Mouse (Mus musculus) neutrophil, adult 5-6 weeks (primary cell): Measurements from ENCODE around the gene Ndufb5. TPM values are rescaled to one million over a fixed set of nuclear protein-coding genes. Genes with fewer than 3 reads are reported as not detected.
"Not testable (repeated sequence)": the region's sequence is repeated elsewhere in the genome, so short reads cannot be mapped to it uniquely, and the experiment has no call there.

Source experiments
- ATAC-seq: fragments of 151-379, 151-347 bp; 2 replicates; pipeline ENCODE4 v1.8.0; 2017; ENCODE audit warnings: mild to moderate bottlenecking, moderate TSS enrichment; ENCODE audit not compliant: insufficient number of reproducible peaks, poor library complexity, low FRiP score, severe bottlenecking; ENCODE audit errors: extremely low read depth
- total RNA-seq: library from RNA; stranded (forward); fragments of 200-1000 nt; gene quantifications from 2 replicates; pipeline ENCODE4 v1.2.3, GENCODE M21; 2017

Ndufb5 gene
- total RNA-seq: 53.3 and 76.5 TPM in 2 replicates

- peak; percentile 97 for ATAC-seq
Measured at GRCm38 (mm10) chr3:32736244-32737171, at the start of gene Ndufb5. TSS of gene Ndufb5 (plus strand) at chr3:32736990.

DNA sequence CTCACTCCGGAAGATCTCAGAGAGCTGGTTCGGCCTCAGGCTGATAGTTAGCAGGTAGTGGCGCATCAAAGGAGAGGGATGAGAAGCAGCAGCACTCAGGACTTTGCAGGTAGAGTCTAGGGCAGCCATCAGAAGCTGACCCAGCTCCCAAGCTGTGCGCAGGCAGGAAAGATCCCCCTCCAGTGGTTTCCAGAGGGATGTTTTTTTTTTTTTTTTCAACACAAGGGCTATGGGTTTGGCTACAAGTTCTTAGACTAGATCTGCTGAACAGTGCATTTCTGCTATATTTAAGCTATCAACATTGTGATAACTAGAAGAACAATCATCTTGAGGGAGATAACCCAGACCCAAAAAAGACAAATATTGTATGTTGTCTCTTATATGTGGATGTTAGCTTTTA lies 49.6 kb upstream of the Ndufb5 start:
- no peak for ATAC-seq

DNA sequence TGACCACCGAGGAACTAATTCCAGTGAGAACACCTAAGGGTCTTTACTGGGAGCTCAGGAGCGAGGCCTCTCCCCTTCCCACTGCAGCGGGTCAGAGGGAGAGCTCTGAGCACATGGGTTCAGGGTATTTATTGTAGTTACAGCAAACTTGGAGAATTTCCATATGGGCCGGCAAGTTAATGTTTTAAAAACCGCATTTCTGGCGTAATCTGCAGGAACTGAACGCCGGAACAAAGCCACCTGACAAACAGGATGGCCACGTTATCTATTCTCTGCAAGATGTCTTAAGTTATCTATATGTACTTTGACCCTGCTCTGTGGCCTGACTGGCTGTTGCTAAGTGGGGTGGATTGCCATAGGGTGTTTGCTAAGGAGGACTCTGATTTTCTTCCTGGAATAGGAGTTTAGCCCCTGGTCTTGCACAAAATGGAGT lies 47.2 kb upstream of the Ndufb5 start:
- no peak for ATAC-seq

DNA sequence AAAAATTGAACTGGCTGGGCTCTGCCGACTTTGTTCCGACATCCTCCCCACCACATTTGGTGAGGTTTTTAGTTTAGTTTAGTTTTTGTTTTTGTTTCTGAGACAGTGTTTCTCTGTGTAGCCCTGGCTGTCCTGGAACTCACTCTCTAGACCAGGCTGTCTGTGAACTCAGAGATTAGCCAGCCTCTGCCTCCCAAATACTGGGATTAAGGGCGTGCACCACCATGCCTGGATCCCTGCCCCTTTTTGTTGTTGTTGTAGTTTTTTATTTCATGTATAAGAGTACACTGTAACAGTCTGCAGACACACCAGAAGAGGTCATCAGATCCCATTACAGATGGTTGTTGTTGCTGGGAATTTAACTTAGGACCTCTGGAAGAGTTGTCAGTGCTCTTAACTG lies 46.8 kb upstream of the Ndufb5 start:
- no peak for ATAC-seq

GRCm38 (mm10) chr3:32690901-32691300 lies 45.9 kb upstream of the Ndufb5 start:
- no peak for ATAC-seq

DNA sequence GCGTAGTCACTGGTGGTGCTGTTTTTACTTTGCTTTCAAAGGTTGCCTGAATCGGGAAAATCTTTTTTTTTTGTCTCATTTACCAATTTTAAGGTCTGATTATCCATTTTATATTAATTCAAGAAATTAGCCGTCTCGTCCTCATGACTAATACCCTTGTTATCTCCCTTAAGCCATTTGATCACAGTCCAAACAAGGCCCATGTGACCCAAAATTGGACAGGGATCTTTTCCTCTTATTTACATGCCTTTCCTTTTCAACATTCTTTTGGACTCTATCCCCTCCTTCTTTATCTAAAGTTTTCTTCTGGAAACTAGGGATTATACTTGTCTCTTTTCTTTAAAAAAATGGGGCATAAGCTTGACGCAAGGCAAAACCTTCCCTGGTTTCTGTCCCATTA lies 44.9 kb upstream of the Ndufb5 start:
- no peak for ATAC-seq

DNA sequence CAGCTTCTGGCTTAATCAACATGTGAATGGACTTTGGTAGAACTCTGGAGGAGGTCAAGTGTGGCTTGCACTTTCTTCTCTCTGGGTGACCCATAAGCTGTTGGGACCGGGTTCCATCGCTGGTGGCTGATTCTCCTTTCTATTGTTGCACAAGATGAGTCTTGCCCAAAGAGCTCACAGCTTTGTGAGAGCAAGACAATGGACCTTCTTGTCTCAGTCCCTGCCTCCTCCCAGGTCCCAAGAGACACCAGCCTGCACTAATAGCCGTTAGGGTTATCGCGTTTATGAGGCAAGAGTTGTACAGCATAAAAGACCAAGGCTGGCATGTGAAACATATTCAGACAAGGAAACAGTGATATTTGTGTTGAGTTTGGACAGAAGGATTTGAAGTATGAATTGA lies 42.6 kb upstream of the Ndufb5 start:
- ATAC-seq: no peak

GRCm38 (mm10) chr3:32694737-32695582 lies 41.8 kb upstream of the Ndufb5 start:
- ATAC-seq: no peak

- ATAC-seq: no peak
Measured at GRCm38 (mm10) chr3:32695583-32695980, 41.2 kb upstream of the Ndufb5 start.

- peak; percentile 63; the same call in 1 of the 2 replicates for ATAC-seq
Measured at GRCm38 (mm10) chr3:32698228-32698863, 38.4 kb upstream of the Ndufb5 start.

- ATAC-seq: not testable (repeated sequence)
Measured at GRCm38 (mm10) chr3:32704021-32704420, 32.8 kb upstream of the Ndufb5 start.

DNA sequence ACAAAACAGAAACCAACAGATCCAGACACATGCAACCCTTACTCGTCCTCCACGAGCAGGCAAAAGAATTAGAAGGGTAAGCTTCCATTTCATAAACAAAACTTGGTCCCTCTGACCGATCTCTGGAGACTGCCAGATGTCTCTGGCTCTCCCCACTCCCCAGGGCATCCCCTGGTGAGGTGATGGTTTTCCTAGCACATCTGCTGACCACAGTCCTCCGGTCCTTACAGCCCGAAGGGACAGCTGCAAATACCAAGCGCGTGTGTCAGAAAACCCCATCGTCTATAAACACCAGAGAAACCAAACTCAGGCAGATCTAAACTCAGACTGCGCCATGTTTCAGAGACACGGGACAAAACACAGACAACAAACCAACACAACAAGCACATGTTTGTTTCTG lies 32.2 kb upstream of the Ndufb5 start:
- ATAC-seq: not testable (repeated sequence)

GRCm38 (mm10) chr3:32705647-32706348 lies 31.0 kb upstream of the Ndufb5 start, which contains the start of gene Actl6a:
TSS of gene Actl6a (plus strand) at chr3:32706298.
- ATAC-seq: not testable (repeated sequence)

DNA sequence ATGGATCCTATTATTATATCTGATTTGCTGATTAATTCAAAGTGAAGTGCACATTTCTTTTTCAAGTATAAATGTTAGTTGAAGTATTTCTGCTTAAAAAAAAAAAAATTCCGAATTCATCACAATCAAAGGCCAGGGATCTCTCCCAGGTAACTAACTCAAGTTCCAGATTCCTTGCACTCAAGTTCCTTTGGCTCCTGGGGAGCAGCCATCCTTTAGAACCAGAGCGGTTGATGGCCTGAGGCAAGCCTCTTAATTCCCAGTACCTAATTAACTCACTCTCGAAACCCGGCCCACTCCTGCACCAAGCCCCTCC lies 28.8 kb upstream of the Ndufb5 start:
- ATAC-seq: no peak

- peak; percentile 98 for ATAC-seq
Measured at GRCm38 (mm10) chr3:32708368-32709231, 28.2 kb upstream of the Ndufb5 start.

- no peak for ATAC-seq
Measured at GRCm38 (mm10) chr3:32709388-32709787, 27.4 kb upstream of the Ndufb5 start.

GRCm38 (mm10) chr3:32713711-32714110 lies 23.1 kb upstream of the Ndufb5 start:
- ATAC-seq: no peak

DNA sequence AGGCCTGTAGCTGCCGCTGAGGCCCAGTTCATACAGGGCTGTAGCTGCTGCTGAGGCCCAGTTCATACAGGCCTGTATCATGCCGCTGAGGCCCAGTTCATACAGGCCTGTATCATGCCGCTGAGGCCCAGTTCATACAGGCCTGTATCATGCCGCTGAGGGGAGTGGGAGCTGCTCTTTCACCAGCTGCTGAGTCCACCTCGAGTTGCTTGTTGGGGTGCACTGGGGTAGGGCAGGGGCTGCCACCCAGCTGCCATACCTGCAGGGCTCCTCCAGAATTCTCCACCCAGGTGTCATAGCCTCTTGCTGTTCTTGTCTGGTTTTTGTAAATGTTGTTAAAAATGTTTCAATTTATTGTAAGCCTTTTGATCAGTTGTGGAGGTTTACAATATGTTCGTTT lies 19.4 kb upstream of the Ndufb5 start:
- not testable (repeated sequence) for ATAC-seq
